Mouse (Mus musculus): Measurements from ENCODE around the gene Gm20388. TPM values are rescaled to one million over a fixed set of nuclear protein-coding genes. Genes with fewer than 3 reads are reported as not detected.
A peak's percentile ranks its signal among the peaks of the same experiment; 100 is the strongest.

Gene Gm20388
- total and polyA plus RNA-seq, 2 experiments from 2014 or later = 51.3 TPM; not detected in 1

DNA sequence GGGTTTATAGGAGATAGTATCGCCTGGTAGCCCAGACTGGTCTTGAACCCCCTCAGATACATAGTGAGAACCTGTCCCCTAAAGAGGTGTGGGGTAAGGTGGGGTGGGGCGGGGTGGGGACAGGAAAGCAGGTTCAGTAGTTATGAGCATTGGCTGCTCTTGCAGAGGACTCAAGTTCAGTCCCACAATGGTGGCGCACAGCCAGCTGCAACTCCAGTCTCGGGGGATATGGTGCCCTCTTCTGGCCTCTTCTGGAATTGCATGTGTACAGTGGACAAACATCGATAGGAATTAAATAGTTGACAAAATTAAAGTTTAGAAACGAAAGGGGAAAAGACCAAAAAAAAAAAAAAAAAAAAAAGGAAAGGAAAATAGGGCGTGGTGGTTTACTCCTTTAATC, 688.9 kb downstream of the Gm20388 start:
- 0 out of 2 replicates have a peak overlapping the region, but pooled peaks have one; percentile 23 for H3K27ac ChIP-seq (ENCODE audit: low read depth, low read length)

DNA sequence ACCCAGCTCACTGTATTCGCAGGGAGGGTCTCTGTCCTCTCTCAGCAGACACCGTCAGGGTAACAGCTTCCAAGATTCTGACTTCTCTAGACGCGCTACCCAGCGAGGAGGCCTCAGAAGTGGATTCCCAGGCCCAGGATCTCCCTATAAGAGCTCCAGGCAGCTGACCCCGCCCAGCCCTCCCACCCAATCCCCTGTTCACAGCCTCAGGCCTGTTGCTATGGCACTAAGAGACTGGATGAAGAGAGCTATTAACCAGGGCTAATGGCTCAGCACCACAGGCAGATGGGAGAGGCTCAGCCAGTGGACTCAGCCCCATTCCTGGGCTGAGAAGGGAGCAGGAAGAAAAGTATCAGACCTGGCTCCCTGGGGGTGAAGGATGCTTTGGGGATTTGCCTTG, 692.0 kb downstream of the Gm20388 start:
- H3K4me3 ChIP-seq (ENCODE audit: low read depth, low read length) = no peak overlapping the region
- WGBS = 34% methylated on average over 6 of the region's 6 CpGs
- H3K9ac ChIP-seq = no peak overlapping the region
- peak; percentile 32 for ATAC-seq
- no peaks in the 10 kb centered on the region for H3K27me3 ChIP-seq (ENCODE audit: insufficient read depth, low read length)
- H3K36me3 ChIP-seq (ENCODE audit: insufficient read depth) = no peaks in the 10 kb centered on the region
- no peak overlapping the region for H3K27ac ChIP-seq (ENCODE audit: low read depth, low read length)
- H3K4me1 ChIP-seq (ENCODE audit: insufficient read depth) = peaks cover 5% of the 10 kb centered on the region; the same call in 1 of the 2 replicates
- no peaks in the 10 kb centered on the region for H3K9me3 ChIP-seq (ENCODE audit: low read length)
- no peak overlapping the region for H3K4me2 ChIP-seq (ENCODE audit: low read depth)
- no peak for TF ChIP-seq CTCF (IDR thresholded peaks at IDR 0.05; ENCODE audit: low read depth)
- DNase-seq = no peak

More for the DNA sequence above, 688.9 kb downstream of the Gm20388 start:
- TF ChIP-seq CTCF (IDR thresholded peaks at IDR 0.05; ENCODE audit: low read depth) = peak; percentile 69
- H3K36me3 ChIP-seq (ENCODE audit: insufficient read depth) = no peaks in the 10 kb centered on the region
- no peak for ATAC-seq
- peak; percentile 81 for DNase-seq
- no peaks in the 10 kb centered on the region for H3K9me3 ChIP-seq (ENCODE audit: low read length)
- no peak overlapping the region for H3K4me2 ChIP-seq (ENCODE audit: low read depth)
- H3K4me1 ChIP-seq (ENCODE audit: insufficient read depth) = peaks cover 5% of the 10 kb centered on the region; the same call in 1 of the 2 replicates
- H3K27me3 ChIP-seq (ENCODE audit: insufficient read depth, low read length) = no peaks in the 10 kb centered on the region
- H3K4me3 ChIP-seq (ENCODE audit: low read depth, low read length) = no peak overlapping the region
- 45% methylated on average over 7 of the region's 7 CpGs for WGBS
- H3K9ac ChIP-seq = no peak overlapping the region

DNA sequence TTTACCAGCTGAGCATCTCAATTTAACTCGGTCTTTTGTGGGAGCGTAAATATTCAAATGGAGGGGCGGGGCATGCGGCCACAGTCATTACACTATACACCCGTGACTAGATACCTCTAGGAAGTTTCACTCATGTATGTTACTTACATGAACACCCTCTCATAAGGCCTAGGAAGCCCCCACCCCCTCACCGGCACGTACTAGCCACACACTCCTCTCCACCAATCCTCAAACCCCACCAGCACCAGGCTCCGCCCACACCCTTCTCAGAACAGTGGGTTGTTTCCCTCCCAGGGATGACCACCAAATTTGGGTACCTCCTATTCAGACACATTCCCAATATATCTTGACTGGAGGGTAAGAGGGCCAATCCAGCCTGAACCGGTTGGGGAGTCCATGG, 696.8 kb downstream of the Gm20388 start:
- Histone ChIP-seq H3K4me3 (ENCODE audit: low read depth, low read length) (no peak overlapping the region), H3K36me3 (ENCODE audit: insufficient read depth) (no peaks in the 10 kb centered on the region), H3K27me3 (ENCODE audit: insufficient read depth, low read length) (no peaks in the 10 kb centered on the region), H3K4me2 (ENCODE audit: low read depth) (no peak overlapping the region), H3K9me3 (ENCODE audit: low read length) (no peaks in the 10 kb centered on the region), H3K9ac (no peak overlapping the region), H3K4me1 (ENCODE audit: insufficient read depth) (no peaks in the 10 kb centered on the region), H3K27ac (ENCODE audit: low read depth, low read length) (no peak overlapping the region)
- ATAC-seq (peak; percentile 14; the same call in 1 of the 2 replicates), DNase-seq (no peak)
- no peak for TF ChIP-seq CTCF (IDR thresholded peaks at IDR 0.05; ENCODE audit: low read depth)
- WGBS = 78% methylated on average over 9 of the region's 9 CpGs

DNA sequence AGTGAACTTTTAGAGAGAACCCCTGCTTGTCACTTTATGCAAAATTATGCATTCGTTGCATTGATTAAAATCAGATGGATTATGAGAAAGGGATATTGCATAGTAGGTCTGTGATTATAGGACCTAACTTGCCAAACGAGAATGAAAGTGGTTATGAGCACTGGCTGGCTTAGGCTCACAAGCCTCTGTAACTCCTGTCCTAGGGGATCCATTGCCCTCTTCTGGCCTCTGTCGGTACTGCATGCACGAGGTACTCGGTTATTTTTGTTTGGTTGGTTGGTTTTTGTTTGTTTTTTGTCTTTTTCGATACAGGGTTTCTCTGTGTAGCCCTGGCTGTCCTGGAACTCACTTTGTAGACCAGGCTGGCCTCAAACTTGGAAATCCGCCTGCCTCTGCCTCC, 697.2 kb downstream of the Gm20388 start:
- WGBS = 11% methylated on average over 7 of the region's 7 CpGs
- no peaks in the 10 kb centered on the region for H3K4me1 ChIP-seq (ENCODE audit: insufficient read depth)
- ATAC-seq = peak; percentile 82
- peak; percentile 87 for DNase-seq
- no peaks in the 10 kb centered on the region for H3K36me3 ChIP-seq (ENCODE audit: insufficient read depth)
- no peak overlapping the region for H3K4me2 ChIP-seq (ENCODE audit: low read depth)
- no peak overlapping the region for H3K4me3 ChIP-seq (ENCODE audit: low read depth, low read length)
- H3K9me3 ChIP-seq (ENCODE audit: low read length) = no peaks in the 10 kb centered on the region
- no peak overlapping the region for H3K9ac ChIP-seq
- no peak overlapping the region for H3K27ac ChIP-seq (ENCODE audit: low read depth, low read length)
- TF ChIP-seq CTCF (IDR thresholded peaks at IDR 0.05; ENCODE audit: low read depth) = peak; percentile 93
- no peaks in the 10 kb centered on the region for H3K27me3 ChIP-seq (ENCODE audit: insufficient read depth, low read length)

DNA sequence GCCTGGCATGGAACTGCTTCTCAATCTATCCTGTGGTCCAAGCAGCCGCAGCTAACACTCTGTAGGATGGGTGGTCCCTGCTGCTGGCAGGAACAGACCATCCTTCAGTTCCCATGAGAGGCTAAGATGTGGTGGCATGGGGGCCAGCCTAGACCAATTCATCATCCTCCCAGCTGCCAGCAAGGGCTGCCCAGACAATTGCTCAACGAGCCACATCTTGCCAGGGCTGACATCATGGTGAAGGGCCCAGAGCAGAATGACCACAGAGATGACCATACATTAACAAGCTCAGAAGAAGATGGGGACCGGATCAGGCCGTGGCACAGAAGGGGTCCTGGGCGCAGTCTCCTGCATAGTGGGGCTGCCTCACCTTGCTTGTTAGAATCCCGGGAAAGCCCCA, 700.2 kb downstream of the Gm20388 start:
- Histone ChIP-seq H3K27ac (ENCODE audit: low read depth, low read length) (no peak overlapping the region), H3K4me3 (ENCODE audit: low read depth, low read length) (no peak overlapping the region), H3K4me2 (ENCODE audit: low read depth) (no peak overlapping the region), H3K27me3 (ENCODE audit: insufficient read depth, low read length) (no peaks in the 10 kb centered on the region), H3K9ac (no peak overlapping the region), H3K36me3 (ENCODE audit: insufficient read depth) (no peaks in the 10 kb centered on the region), H3K9me3 (ENCODE audit: low read length) (no peaks in the 10 kb centered on the region), H3K4me1 (ENCODE audit: insufficient read depth) (no peaks in the 10 kb centered on the region)
- DNase-seq (no peak), ATAC-seq (no peak)
- WGBS = 84% methylated on average over 6 of the region's 6 CpGs
- TF ChIP-seq CTCF (IDR thresholded peaks at IDR 0.05; ENCODE audit: low read depth) = no peak

DNA sequence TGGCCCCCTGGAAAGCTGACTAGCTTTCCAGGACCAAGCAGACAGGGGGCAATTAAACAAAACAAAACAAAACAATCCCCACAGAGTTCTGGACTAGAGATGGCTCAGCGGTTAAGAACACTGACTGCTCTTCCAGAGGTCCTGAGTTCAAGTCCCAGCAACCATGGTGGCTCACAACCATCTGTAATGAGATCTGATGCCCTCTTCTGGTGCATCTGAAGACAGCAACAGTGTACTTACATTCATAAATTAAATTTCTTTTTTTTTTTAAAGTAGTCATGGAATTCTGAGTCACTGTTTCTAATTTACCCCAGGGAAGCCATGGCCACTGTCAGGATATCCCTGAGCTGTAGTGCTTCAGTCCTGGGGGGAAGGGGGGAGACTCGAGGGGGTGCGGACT, 703.9 kb downstream of the Gm20388 start:
- no peak overlapping the region for H3K4me3 ChIP-seq (ENCODE audit: low read depth, low read length)
- 0 out of 2 replicates have a peak, but pooled peaks cover 4% of the 10 kb centered on the region for H3K4me1 ChIP-seq (ENCODE audit: insufficient read depth)
- no peaks in the 10 kb centered on the region for H3K27me3 ChIP-seq (ENCODE audit: insufficient read depth, low read length)
- H3K9ac ChIP-seq = no peak overlapping the region
- TF ChIP-seq CTCF (IDR thresholded peaks at IDR 0.05; ENCODE audit: low read depth) = no peak
- ATAC-seq (no peak), DNase-seq (no peak)
- H3K9me3 ChIP-seq (ENCODE audit: low read length) = no peaks in the 10 kb centered on the region
- H3K27ac ChIP-seq (ENCODE audit: low read depth, low read length) = no peak overlapping the region
- WGBS = 88% methylated on average over 3 of the region's 3 CpGs
- H3K36me3 ChIP-seq (ENCODE audit: insufficient read depth) = no peaks in the 10 kb centered on the region
- no peak overlapping the region for H3K4me2 ChIP-seq (ENCODE audit: low read depth)

DNA sequence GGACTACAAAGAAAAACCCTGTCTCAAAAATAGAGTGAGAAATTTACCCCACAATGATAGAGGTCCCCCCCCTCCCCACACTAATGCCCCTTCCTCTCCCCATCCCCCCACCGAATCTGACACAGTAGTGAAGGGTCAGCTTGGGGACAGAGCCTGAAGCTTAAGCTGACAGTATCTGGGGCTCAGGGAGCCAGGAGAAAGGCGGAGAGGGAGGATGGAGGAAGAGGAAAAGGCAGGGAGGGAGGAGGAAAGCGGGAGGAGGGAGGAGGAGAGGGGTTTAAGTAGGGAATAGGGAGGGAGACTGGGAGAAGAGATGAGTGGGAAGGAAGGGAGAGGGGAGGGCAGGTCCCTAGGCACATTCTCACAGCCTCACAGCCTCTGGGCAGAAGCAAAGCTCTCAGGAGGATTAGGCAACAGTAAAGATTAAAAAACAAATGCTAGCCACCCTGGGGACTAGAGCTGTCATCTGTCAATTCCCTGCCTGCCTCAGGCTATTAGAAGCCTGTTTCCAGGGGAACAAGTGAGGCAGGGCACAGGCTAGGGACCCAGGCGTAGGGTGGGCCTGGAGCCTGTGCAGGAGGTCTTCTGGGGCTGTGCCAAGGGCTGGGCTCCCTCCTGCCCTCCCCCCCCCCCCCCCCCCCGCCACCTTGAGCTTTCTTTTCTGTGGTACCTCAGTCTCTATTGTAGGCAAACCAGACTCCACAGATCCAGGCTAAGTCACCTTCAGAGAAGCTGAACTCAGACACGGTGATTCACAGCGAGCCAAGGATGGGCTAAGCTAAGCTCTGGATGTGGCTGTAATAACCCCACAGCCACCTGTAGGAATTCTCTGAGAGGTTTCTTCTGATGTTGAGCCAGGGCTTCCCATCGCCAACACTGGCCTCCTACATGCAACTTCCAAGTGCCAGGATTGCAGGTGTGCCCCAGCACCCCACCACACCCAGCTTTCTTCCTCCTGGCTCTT, 706.3 kb downstream of the Gm20388 start:
- Histone ChIP-seq H3K4me1 (ENCODE audit: insufficient read depth) (0 out of 2 replicates have a peak, but pooled peaks cover 4% of the 10 kb centered on the region), H3K4me3 (ENCODE audit: low read depth, low read length) (no peak overlapping the region), H3K27ac (ENCODE audit: low read depth, low read length) (no peak overlapping the region; the same call in 1 of the 2 replicates), H3K27me3 (ENCODE audit: insufficient read depth, low read length) (no peaks in the 10 kb centered on the region), H3K36me3 (ENCODE audit: insufficient read depth) (no peaks in the 10 kb centered on the region), H3K9ac (peak overlapping the region; percentile 14; the same call in 1 of the 2 replicates), H3K9me3 (ENCODE audit: low read length) (no peaks in the 10 kb centered on the region), H3K4me2 (ENCODE audit: low read depth) (no peak overlapping the region)
- WGBS = 19% methylated on average over 7 of the region's 8 CpGs
- TF ChIP-seq CTCF (IDR thresholded peaks at IDR 0.05; ENCODE audit: low read depth) = no peak
- peak; percentile 32 for ATAC-seq
- no peak for DNase-seq

Data from forebrain, postnatal 0 days (tissue).